Mouse (Mus musculus) thymus, adult 2 months (tissue): ENCODE measurements around the gene Atp6v1e1.

Source experiments
- CTCF ChIP-seq: fragments of 200-500 bp; IDR thresholded peaks from 2 replicates; pipeline ENCODE4 v1.5.1; 2012; ENCODE audit warnings: mild to moderate bottlenecking, control low read depth, low read length, moderate library complexity, borderline replicate concordance; ENCODE audit not compliant: control insufficient read depth, poor library complexity, insufficient read depth; ENCODE audit errors: extremely low read depth
- POLR2A ChIP-seq: fragments of 200-500 bp; IDR thresholded peaks from 2 replicates; pipeline ENCODE4 v1.6.1; 2012; ENCODE audit warnings: mild to moderate bottlenecking, low read length, control low read depth, moderate library complexity; ENCODE audit not compliant: control insufficient read depth, poor library complexity, insufficient read depth; ENCODE audit errors: extremely low read depth

- TF ChIP-seq POLR2A (no peak), CTCF (no peak)
Measured at GRCm38 (mm10) chr6:120772025-120772424, 50.6 kb downstream of the Atp6v1e1 start.
